Mouse (Mus musculus) olfactory bulb, adult 2 months (tissue): ENCODE data around the gene Smbd1.

Experiments used
- CTCF ChIP-seq: fragments of 200-500 bp; IDR thresholded peaks from 2 replicates; pipeline ENCODE4 v1.5.1; 2012; ENCODE audit warnings: low read depth, mild to moderate bottlenecking, low read length, moderate library complexity; ENCODE audit not compliant: insufficient read depth
- POLR2A ChIP-seq: fragments of 200-500 bp; IDR thresholded peaks from 2 replicates; pipeline ENCODE4 v1.6.1; 2012; ENCODE audit warnings: mild to moderate bottlenecking, low read depth, low read length, moderate library complexity; ENCODE audit not compliant: insufficient read depth

DNA sequence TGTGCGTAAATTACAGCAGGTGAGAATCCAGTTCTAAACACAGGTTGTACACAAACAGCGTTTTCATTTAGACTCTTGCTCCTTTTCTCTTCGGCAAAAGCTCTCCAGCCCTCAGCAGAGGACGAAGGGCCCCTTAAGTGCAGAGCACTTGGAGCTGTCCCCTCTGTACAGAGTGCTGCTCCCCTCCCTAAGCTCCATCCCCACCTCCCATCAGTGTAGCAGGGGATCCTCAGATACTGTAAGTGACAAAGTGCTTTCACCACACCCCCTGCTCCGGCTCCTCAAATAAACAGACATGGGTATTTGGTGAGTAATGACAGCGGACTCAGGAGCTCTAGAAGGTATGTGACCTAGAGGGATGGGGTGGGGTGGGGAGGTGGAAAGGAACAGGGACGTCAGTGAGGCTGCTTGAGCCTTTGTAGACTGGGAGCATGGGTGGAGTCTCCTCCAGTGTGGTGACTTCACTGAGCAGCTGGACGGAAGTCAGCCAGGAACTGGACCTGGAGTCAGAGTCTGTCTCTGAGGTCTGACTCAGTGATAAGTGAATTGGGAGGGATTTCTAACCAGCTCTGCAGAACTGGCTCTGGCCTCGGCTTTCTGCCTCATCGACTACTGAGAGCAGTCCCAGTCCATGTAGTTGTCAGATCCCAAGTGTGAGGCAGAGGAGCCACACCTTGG is 11.6 kb upstream of the Smbd1 start:
- TF ChIP-seq POLR2A (no peak), CTCF (no peak)
